In genomic region chr15:10584359-10585187, GRCm38 (mm10) we compare ENCODE assay signal across 36 mouse cellular contexts. TPM values are rescaled to one million over a fixed set of nuclear protein-coding genes. Genes with fewer than 3 reads are reported as not detected.
A peak's percentile ranks its signal among the peaks of the same experiment; 100 is the strongest.
DNase-seq lines count a peak whose midpoint lies in the region; ATAC-seq lines count a peak whose summit lies in the region.
"Had no signal": no experiment of that assay in that cellular context is flagged by ENCODE, and none has a peak within 500 bp of the region (broad histone marks: within the 10 kb centered on the region; RNA-seq: fewer than 3 reads in every experiment).

No protein-coding gene starts in this region.

- 80% methylated on average over 10 of the region's 10 CpGs for WGBS in hindbrain, embryonic 11.5 days
- WGBS in hindbrain, embryonic 10.5 days = 85% methylated on average over 10 of the region's 10 CpGs
- WGBS in forebrain, embryonic 14.5 days = 84% methylated on average over 10 of the region's 10 CpGs
- 75% methylated on average over 10 of the region's 10 CpGs for WGBS in hindbrain, embryonic 13.5 days
- WGBS in midbrain, embryonic 13.5 days = 74% methylated on average over 10 of the region's 10 CpGs

- no peak overlapping the region for H3K27ac ChIP-seq in hindbrain, embryonic 11.5 days (ENCODE audit: low read depth, low read length)
- H3K27ac ChIP-seq in hindbrain, embryonic 10.5 days = no peak overlapping the region
- peak overlapping the region; percentile 14; the same call in 1 of the 2 replicates for H3K27ac ChIP-seq in forebrain, embryonic 14.5 days (ENCODE audit: low read depth, low read length)
- peak overlapping the region; percentile 60; the same call in 1 of the 2 replicates for H3K27ac ChIP-seq in hindbrain, embryonic 13.5 days
- no peak overlapping the region for H3K27ac ChIP-seq in midbrain, embryonic 13.5 days
- H3K27ac ChIP-seq: embryonic facial prominence, embryonic 12.5 days; intestine, embryonic 15.5 days; limb, embryonic 15.5 days; liver, embryonic 14.5 days; lung, embryonic 15.5 days had no signal

- H3K4me2 ChIP-seq in hindbrain, embryonic 11.5 days (replicated peaks; ENCODE audit: low read depth, low read length) = no peak overlapping the region
- H3K4me2 ChIP-seq in forebrain, embryonic 14.5 days (ENCODE audit: low read length) = no peak overlapping the region
- H3K4me2 ChIP-seq in hindbrain, embryonic 13.5 days = no peak overlapping the region
- no peak overlapping the region for H3K4me2 ChIP-seq in midbrain, embryonic 13.5 days (replicated peaks)
- H3K4me2 ChIP-seq: embryonic facial prominence, embryonic 12.5 days; intestine, embryonic 15.5 days; limb, embryonic 15.5 days; lung, embryonic 15.5 days had no signal

- H3K36me3 ChIP-seq in hindbrain, embryonic 11.5 days (ENCODE audit: control insufficient read depth, insufficient read depth, low read length) = 0 out of 2 replicates have a peak, but pooled peaks cover 3% of the 10 kb centered on the region
- H3K36me3 ChIP-seq in hindbrain, embryonic 10.5 days = peaks cover 69% of the 10 kb centered on the region
- H3K36me3 ChIP-seq in forebrain, embryonic 14.5 days (ENCODE audit: control insufficient read depth, insufficient read depth, low read length) = peaks cover 10% of the 10 kb centered on the region; the same call in 1 of the 2 replicates
- peaks cover 3% of the 10 kb centered on the region; the same call in 1 of the 2 replicates for H3K36me3 ChIP-seq in hindbrain, embryonic 13.5 days
- peaks cover 13% of the 10 kb centered on the region; the same call in 1 of the 2 replicates for H3K36me3 ChIP-seq in midbrain, embryonic 13.5 days
- H3K36me3 ChIP-seq: intestine, embryonic 15.5 days had no signal

- no peaks in the 10 kb centered on the region for H3K9me3 ChIP-seq in hindbrain, embryonic 11.5 days (ENCODE audit: control insufficient read depth, low read length)
- H3K9me3 ChIP-seq in hindbrain, embryonic 10.5 days = no peaks in the 10 kb centered on the region
- no peaks in the 10 kb centered on the region for H3K9me3 ChIP-seq in forebrain, embryonic 14.5 days (replicated peaks; ENCODE audit: control insufficient read depth, low read length)
- no peaks in the 10 kb centered on the region for H3K9me3 ChIP-seq in hindbrain, embryonic 13.5 days
- no peaks in the 10 kb centered on the region for H3K9me3 ChIP-seq in midbrain, embryonic 13.5 days
- H3K9me3 ChIP-seq: embryonic facial prominence, embryonic 12.5 days; intestine, embryonic 15.5 days; limb, embryonic 15.5 days; lung, embryonic 15.5 days; megakaryocyte, embryonic 14.5 days had no signal

- no peak for DNase-seq in hindbrain, embryonic 11.5 days (ENCODE audit: low spot score)
- DNase-seq in hindbrain, embryonic 10.5 days (ENCODE audit: low spot score) = no peak
- DNase-seq in forebrain, embryonic 14.5 days (ENCODE audit: low spot score) = peak; percentile 50
- DNase-seq in layer of hippocampus, adult 11-12 months (ENCODE audit: low spot score) = no peak
- no peak for DNase-seq in heart, adult 18-20 months
- DNase-seq in thymus, adult 18-20 months = no peak
- DNase-seq: cerebellum, adult 18-20 months; cerebellum, postnatal 25 days; gastrocnemius, postnatal 36 days; heart, postnatal 4 days; kidney, adult 8-10 months; kidney, postnatal 10 days; left cerebral cortex, postnatal 4 days; lung, postnatal 36 days; retina, postnatal 1 day; right cerebral cortex, postnatal 25 days; thymus, adult 2 months; thymus, postnatal 4 days had no signal

- H3K27me3 ChIP-seq in hindbrain, embryonic 11.5 days (ENCODE audit: control insufficient read depth, insufficient read depth, low read length) = no peaks in the 10 kb centered on the region
- no peaks in the 10 kb centered on the region for H3K27me3 ChIP-seq in hindbrain, embryonic 10.5 days (ENCODE audit: insufficient read depth, poor library complexity, severe bottlenecking)
- H3K27me3 ChIP-seq in forebrain, embryonic 14.5 days (replicated peaks; ENCODE audit: control insufficient read depth, insufficient read depth, low read length) = no peaks in the 10 kb centered on the region
- no peaks in the 10 kb centered on the region for H3K27me3 ChIP-seq in hindbrain, embryonic 13.5 days
- H3K27me3 ChIP-seq in midbrain, embryonic 13.5 days = no peaks in the 10 kb centered on the region
- H3K27me3 ChIP-seq: embryonic facial prominence, embryonic 12.5 days; intestine, embryonic 15.5 days; limb, embryonic 15.5 days; lung, embryonic 15.5 days; megakaryocyte, embryonic 14.5 days had no signal

- H3K9ac ChIP-seq in hindbrain, embryonic 11.5 days (ENCODE audit: low read depth, low read length) = no peak overlapping the region
- no peak overlapping the region for H3K9ac ChIP-seq in forebrain, embryonic 14.5 days (ENCODE audit: low read length)
- H3K9ac ChIP-seq in hindbrain, embryonic 13.5 days = no peak overlapping the region
- H3K9ac ChIP-seq in midbrain, embryonic 13.5 days (replicated peaks) = no peak overlapping the region
- H3K9ac ChIP-seq: embryonic facial prominence, embryonic 12.5 days; intestine, embryonic 15.5 days; limb, embryonic 15.5 days; liver, embryonic 14.5 days; lung, embryonic 15.5 days had no signal

- no peaks in the 10 kb centered on the region for H3K4me1 ChIP-seq in hindbrain, embryonic 11.5 days (replicated peaks; ENCODE audit: control insufficient read depth, insufficient read depth, low read length)
- no peaks in the 10 kb centered on the region for H3K4me1 ChIP-seq in hindbrain, embryonic 10.5 days (replicated peaks)
- no peaks in the 10 kb centered on the region for H3K4me1 ChIP-seq in forebrain, embryonic 14.5 days (ENCODE audit: control insufficient read depth, insufficient read depth, low read length)
- H3K4me1 ChIP-seq in hindbrain, embryonic 13.5 days (replicated peaks) = no peaks in the 10 kb centered on the region
- no peaks in the 10 kb centered on the region for H3K4me1 ChIP-seq in midbrain, embryonic 13.5 days (replicated peaks)
- H3K4me1 ChIP-seq: embryonic facial prominence, embryonic 12.5 days; intestine, embryonic 15.5 days; limb, embryonic 15.5 days; megakaryocyte, embryonic 14.5 days had no signal

- no peak overlapping the region for H3K4me3 ChIP-seq in hindbrain, embryonic 11.5 days (ENCODE audit: low read depth, low read length)
- no peak overlapping the region for H3K4me3 ChIP-seq in hindbrain, embryonic 10.5 days
- H3K4me3 ChIP-seq in forebrain, embryonic 14.5 days (ENCODE audit: low read depth, low read length) = no peak overlapping the region
- H3K4me3 ChIP-seq in hindbrain, embryonic 13.5 days = no peak overlapping the region
- H3K4me3 ChIP-seq in midbrain, embryonic 13.5 days (replicated peaks) = no peak overlapping the region
- H3K4me3 ChIP-seq: embryonic facial prominence, embryonic 12.5 days; intestine, embryonic 15.5 days; limb, embryonic 15.5 days; lung, embryonic 15.5 days; megakaryocyte, embryonic 14.5 days; myocyte had no signal

- ATAC-seq in hindbrain, embryonic 11.5 days (ENCODE audit: low FRiP score) = 0 out of 2 replicates have a peak, but pooled peaks have one; percentile 57
- ATAC-seq in forebrain, embryonic 14.5 days = peak; percentile 64; the same call in 1 of the 2 replicates
- peak; percentile 83 for ATAC-seq in hindbrain, embryonic 13.5 days (ENCODE audit: low FRiP score)
- ATAC-seq in midbrain, embryonic 13.5 days = peak; percentile 82
- ATAC-seq: CD4-positive, CD25-positive, alpha-beta regulatory T cell, adult 4 months had no signal

RNA-seq across cellular contexts. Expression of gene Ttc23l, which starts 26.1 kb away (rescaled TPM):
- not detected in 2 replicates for polyA plus RNA-seq in hindbrain, embryonic 11.5 days (2014; fragmentation: Nextera tagmentation; extraction: Ambion mirVana)
- not detected in 2 replicates for polyA plus RNA-seq in hindbrain, embryonic 10.5 days (2016; fragmentation: Nextera tagmentation; extraction: Ambion mirVana)
- polyA plus RNA-seq in forebrain, embryonic 14.5 days (2014; fragmentation: Nextera tagmentation; extraction: Ambion mirVana) = not detected in 2 replicates
- polyA plus RNA-seq in hindbrain, embryonic 13.5 days (2015; fragmentation: Nextera tagmentation; extraction: Ambion mirVana) = not detected in 2 replicates
- polyA plus RNA-seq in midbrain, embryonic 13.5 days (2015; fragmentation: Nextera tagmentation; extraction: Ambion mirVana) = not detected in 2 replicates
- total RNA-seq in heart, adult 18-20 months (2021) = not detected
- total RNA-seq: adrenal gland, adult 18-20 months; gastrocnemius, adult 18-20 months; gastrocnemius, postnatal 36 days; heart, postnatal 4 days; layer of hippocampus, adult 18-20 months; layer of hippocampus, postnatal 14 days; left cerebral cortex, adult 8-10 months; left cerebral cortex, postnatal 4 days had no signal
- polyA plus RNA-seq: CD4-positive, CD25-positive, alpha-beta regulatory T cell, adult 4 months; embryonic facial prominence, embryonic 12.5 days; heart, embryonic 16.5 days; intestine, embryonic 15.5 days; limb, embryonic 15.5 days; liver, embryonic 14.5 days; lung, embryonic 15.5 days; myocyte; spleen, adult 2 months; stomach, embryonic 14.5 days; thymus, adult 2 months had no signal

Comparison
In these comparisons a context has a peak if more than half of its experiments do, and no peak if none do; other contexts are left out.
1. H3K27ac ChIP-seq: peak in forebrain, embryonic 14.5 days (single experiment) and hindbrain, embryonic 13.5 days (single experiment); none in hindbrain, embryonic 11.5 days (single experiment), hindbrain, embryonic 10.5 days (single experiment) and midbrain, embryonic 13.5 days (single experiment).
2. Peak in every context shown above with its lines, with median percentiles within 50 percentile points of each other: ATAC-seq.